Mouse (Mus musculus): ENCODE measurements around the gene Zfp641.

The Zfp641 gene

DNA sequence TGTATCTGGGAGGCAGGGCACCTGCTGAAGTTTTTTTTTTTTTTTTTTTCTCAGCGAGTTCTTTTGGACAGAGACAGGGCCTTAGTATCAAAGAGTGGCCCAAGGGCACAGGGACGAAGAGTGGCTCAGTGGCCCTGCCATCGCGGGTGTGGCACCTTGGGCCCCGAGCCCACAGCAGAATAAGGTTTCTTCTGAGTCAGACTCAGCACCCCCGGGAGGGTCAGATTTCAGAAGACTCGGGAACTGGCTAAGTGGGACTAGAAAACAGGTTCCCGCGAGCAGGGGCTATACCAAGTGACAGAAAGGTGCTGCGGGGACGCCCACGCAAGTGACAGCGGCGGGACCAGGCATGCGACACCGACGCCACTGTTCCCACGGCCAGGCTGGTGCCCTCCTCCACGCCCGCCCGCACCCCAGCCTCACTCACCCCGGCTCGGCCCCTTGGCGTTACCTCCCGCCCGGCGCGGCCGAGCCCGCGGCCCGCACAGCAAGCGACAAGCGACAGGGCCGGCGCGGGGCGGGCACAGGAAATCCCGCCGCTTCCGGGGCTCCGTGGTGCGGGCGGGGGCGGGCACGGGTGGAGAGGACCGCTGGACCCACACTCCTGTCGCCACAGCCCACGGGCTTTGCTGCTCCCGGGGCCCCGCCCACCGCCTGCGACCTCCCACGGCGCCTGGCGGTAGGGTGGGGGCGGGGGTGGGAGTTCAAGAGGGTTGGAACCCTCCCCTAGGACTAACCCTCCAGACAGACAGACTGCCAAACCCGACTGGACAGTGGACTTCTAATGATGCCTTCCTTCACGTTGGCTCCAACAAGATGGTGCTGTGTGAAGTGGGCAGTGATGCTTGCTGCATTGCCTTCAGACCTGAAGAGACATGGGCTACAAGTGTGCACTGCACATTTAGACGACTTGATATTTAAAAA is at the start of gene Zfp641:
Gene Zfp641, minus strand, starts transcription at position 534 of the 924 bp plus-strand sequence.
- DNase-seq (ENCODE audit: low spot score) = peak; percentile 62

DNA sequence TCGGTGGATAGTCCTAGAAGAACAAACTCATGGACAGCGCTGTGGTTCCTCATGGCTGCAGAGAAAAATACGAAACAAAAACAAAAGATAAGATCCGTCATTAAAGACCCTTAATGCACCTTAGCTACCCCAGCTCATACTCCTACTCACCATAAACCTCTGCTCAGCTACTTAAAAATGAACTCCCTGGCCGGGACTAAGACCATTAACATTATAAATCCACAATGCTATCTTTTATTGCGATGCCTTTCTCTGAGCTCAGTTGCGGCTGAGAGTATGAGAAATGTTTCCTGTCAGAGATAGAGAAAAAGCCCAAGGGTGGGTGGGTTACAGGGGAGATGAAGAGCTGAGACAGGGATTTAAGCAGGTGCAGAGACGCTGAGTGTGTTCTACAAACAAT is 44.9 kb upstream of the Zfp641 start, which contains the start of gene Olfr284:
Gene Olfr284, minus strand, starts transcription at position 101 of the 400 bp plus-strand sequence.
- DNase-seq (ENCODE audit: low spot score) = no peak

- no peak for DNase-seq (ENCODE audit: low spot score)
Observed at GRCm38 (mm10) chr15:98317177-98317724, 21.3 kb upstream of the Zfp641 start, which contains the start of gene Olfr285. Gene Olfr285 (minus strand): TSS chr15:98317353.

DNA sequence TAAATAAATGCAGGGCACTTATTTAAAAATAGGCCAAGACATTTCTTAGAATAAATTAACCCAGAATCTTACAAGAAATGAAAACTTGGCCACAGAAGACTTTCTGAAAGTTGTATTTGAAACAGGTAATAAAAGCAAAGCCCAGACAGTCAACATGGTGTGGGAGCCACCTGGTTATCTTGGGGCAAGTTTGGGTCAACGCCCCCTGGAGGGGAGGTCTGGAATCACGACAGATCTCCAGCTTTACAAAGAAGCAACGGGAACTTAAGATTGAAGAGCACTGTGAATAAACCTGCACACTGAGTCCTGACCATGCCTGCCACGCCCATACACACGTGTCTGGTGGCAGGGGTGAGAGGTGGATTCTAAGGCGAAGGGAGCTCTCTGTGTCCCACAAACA is 19.7 kb upstream of the Zfp641 start:
- DNase-seq (ENCODE audit: low spot score) = no peak

- DNase-seq (ENCODE audit: low spot score) = no peak
Observed at GRCm38 (mm10) chr15:98293651-98294050, 2.3 kb downstream of the Zfp641 start.

DNA sequence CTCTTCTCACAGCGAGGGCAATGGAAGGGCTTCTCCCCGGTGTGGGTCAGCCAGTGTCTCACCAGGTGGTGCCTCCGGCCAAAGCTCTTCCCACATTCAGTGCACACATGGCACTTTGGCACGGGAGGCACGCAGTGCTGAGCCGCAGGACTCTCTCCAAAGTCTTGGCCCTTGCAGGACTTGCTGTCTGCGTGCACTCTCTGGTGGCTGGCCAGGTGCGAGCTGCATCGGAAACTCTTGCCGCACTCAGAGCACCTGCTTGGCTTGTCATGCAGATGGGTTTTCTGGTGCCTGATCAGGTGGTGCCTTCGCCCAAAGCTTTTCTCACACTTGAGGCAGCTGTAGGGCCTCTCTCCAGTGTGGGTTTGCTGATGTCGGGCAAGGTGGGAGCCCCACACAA is 7.4 kb downstream of the Zfp641 start:
- DNase-seq (ENCODE audit: low spot score) = no peak

DNA sequence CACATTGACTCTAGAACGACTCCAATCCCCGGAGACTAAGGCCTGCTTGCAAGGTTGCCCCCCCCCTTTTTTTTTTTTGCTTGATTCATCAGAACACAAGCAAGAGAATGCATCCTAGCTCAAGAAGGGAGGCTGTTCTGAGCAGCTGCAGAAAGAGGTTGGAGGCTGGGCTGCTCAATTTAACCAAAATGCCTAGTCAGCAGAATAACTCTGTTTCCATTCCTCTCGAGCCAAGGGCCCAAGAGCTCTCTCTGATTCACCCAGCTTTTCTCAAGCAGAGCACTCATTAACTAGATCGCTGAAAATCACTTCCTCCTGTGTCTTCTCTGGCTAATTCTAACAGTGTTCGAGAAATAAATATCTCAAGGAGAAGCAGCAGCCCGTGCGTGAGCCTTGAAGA is 9.5 kb downstream of the Zfp641 start:
- DNase-seq (ENCODE audit: low spot score) = no peak

- DNase-seq (ENCODE audit: low spot score) = no peak
Observed at GRCm38 (mm10) chr15:98257776-98258175, 38.2 kb downstream of the Zfp641 start.

GRCm38 (mm10) chr15:98257193-98257592 is 38.8 kb downstream of the Zfp641 start, which contains the start of gene H1fnt:
Gene H1fnt (minus strand): TSS chr15:98257293.
- DNase-seq (ENCODE audit: low spot score) = no peak

GRCm38 (mm10) chr15:98256271-98256670 is 39.7 kb downstream of the Zfp641 start:
- no peak for DNase-seq (ENCODE audit: low spot score)
